Mouse (Mus musculus) lung, adult 2 months (tissue): ENCODE results near the gene Clk1. TPM values are rescaled to one million over a fixed set of nuclear protein-coding genes. Genes with fewer than 3 reads are reported as not detected.
"Not testable (repeated sequence)": the region's sequence is repeated elsewhere in the genome, so short reads cannot be mapped to it uniquely, and the experiment has no call there.

Experiments used
- DNase-seq: peaks from one replicate; pipeline ENCODE4 v3.0.0; 2022
- H3K4me1 ChIP-seq: fragments of 200-500 bp; 2 replicates; pipeline ENCODE4 v1.6.1; 2011; ENCODE audit warnings: low read length; ENCODE audit not compliant: control insufficient read depth, insufficient read depth
- H3K4me3 ChIP-seq: fragments of 200-500 bp; replicated peaks from 2 replicates; pipeline ENCODE3; 2011; ENCODE audit warnings: low read depth, mild to moderate bottlenecking, control low read depth, low read length; ENCODE audit errors: extremely low read depth
- CTCF ChIP-seq: fragments of 200-500 bp; IDR thresholded peaks from 2 replicates; pipeline ENCODE4 v1.5.1; 2011; ENCODE audit warnings: mild to moderate bottlenecking, low read length, control low read depth; ENCODE audit not compliant: insufficient read depth
- POLR2A ChIP-seq: fragments of 200-500 bp; IDR thresholded peaks from 2 replicates; pipeline ENCODE4 v1.6.1; 2011; ENCODE audit warnings: low read depth, mild to moderate bottlenecking, control low read depth, low read length, borderline replicate concordance; ENCODE audit errors: extremely low read depth
- WGBS: fragments of 180-500 bp; shearing (Covaris S2); methylation state at CpG from one replicate; pipeline ENCODE4 v1.1.7; 2018; 5-methylcytosine and 5-hydroxymethylcytosine counted together
- polyA plus RNA-seq: library from polyadenylated mRNA; depleted of rRNA; stranded (reverse); fragments of >200 nt; gene quantifications from 2 replicates; pipeline ENCODE4 v1.2.3, GENCODE M21; 2012

Clk1 gene
- polyA plus RNA-seq, 1 experiment = 89.9 TPM

GRCm38 (mm10) chr1:58392268-58392651, 31.6 kb downstream of the Clk1 start:
- peaks cover 4% of the 10 kb centered on the region for H3K4me1 ChIP-seq
- DNase-seq = no peak
- H3K4me3 ChIP-seq = peak overlapping the region; percentile 91
- WGBS = under 1% methylated on average over 15 of the region's 16 CpGs
- no peak for TF ChIP-seq POLR2A
- TF ChIP-seq CTCF = no peak

DNA sequence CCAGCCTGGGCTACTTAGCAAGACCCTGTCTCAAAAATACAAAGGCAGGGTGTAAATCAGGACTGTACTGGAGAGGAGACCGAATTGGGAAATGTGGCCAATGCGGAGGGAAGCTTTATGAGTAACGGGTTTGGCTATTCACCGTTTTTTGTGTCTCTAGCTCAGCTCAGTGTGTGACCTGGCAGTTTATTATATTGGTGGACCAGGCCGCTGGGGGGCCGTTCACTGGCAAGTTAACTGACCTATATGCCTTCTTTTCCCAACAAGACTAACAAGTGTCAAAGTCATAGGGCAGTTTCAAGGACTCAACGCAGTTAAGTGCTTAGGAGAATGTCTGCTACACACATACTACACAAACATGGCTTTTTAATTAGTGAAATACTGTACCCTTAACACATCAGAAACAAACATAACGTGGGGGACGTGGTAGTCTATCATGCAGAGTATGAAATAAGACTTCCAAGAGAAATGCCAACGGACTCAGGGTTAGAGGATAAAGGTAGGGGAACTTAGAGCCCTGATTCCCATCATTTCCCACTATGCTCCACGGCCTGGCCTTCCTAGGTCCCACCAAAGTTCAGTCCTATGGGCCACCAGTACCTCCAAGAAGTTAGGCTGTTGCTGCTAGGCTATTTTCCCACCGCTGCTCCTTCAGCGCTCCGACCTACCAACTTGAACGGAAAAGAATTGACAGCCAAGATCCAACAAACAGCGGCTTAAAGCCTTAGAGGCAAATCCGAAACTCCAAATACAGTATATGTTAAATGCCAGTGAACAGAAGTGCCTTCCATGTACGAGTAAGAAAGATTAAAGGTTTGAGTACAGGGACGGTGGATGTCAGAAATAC, 32.2 kb downstream of the Clk1 start:
- DNase-seq = no peak
- H3K4me1 ChIP-seq = peaks cover 4% of the 10 kb centered on the region
- H3K4me3 ChIP-seq = peak overlapping the region; percentile 91
- WGBS = 39% methylated on average over 19 of the region's 19 CpGs
- TF ChIP-seq POLR2A = no peak
- no peak for TF ChIP-seq CTCF

- no peak for TF ChIP-seq POLR2A
- no peak for TF ChIP-seq CTCF
- no peak overlapping the region for H3K4me3 ChIP-seq
- H3K4me1 ChIP-seq = no peaks in the 10 kb centered on the region
- WGBS = 55% methylated on average over 5 of the region's 5 CpGs
- no peak for DNase-seq
Measured at GRCm38 (mm10) chr1:58382586-58383281, 41.1 kb downstream of the Clk1 start.

- Histone ChIP-seq H3K4me1 (no peaks in the 10 kb centered on the region), H3K4me3 (no peak overlapping the region)
- DNase-seq = no peak
- 76% methylated on average over 3 of the region's 3 CpGs for WGBS
- no peak for TF ChIP-seq CTCF
- no peak for TF ChIP-seq POLR2A
Measured at GRCm38 (mm10) chr1:58375574-58376147, 48.2 kb downstream of the Clk1 start.

DNA sequence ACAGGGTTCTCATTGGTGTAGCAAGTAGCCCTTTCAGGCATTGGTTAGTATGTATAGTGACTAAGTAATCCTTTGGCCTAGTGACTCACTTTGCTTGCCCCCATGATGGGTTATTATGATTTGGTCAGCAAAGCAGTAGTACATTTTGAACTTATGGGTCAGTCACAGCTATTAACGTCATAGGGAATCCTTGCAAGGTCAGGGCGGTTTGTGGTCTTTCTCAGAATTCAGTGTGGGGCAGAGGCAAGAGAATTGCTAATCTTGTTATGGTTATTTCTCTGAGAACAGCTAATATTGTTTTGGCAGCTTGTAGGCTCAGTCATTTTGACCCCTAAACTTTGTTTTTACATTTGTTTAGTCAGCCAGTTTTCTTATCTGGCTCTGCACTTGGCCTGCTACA, 49.6 kb downstream of the Clk1 start:
- H3K4me1 ChIP-seq, H3K4me3 ChIP-seq, DNase-seq: not testable (repeated sequence)
- WGBS = 79% methylated on average over 2 of the region's 2 CpGs

DNA sequence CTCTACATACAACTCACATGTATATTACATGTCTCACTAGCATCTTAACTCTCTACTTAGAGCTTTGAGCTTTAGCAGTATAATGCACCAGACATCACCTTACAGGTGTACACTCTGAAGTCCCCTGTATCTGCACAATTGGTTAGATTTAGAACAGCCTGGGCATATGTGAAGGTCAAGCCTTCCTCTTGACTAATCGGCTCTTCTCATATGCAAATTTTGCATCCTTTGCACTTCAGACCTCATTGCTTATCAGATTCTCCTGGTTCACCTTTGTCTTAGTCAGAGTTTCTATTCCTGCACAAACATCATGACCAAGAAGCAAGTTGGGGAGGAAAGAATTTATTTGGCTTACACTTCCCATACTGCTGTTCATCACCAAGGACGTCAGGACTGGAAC, 54.1 kb downstream of the Clk1 start:
- no peak overlapping the region for H3K4me3 ChIP-seq
- WGBS = 76% methylated on average over 2 of the region's 2 CpGs
- no peak for DNase-seq
- TF ChIP-seq CTCF = no peak
- no peak for TF ChIP-seq POLR2A
- H3K4me1 ChIP-seq = no peaks in the 10 kb centered on the region

GRCm38 (mm10) chr1:58366737-58367471, 57.0 kb downstream of the Clk1 start:
- Histone ChIP-seq H3K4me1 (no peaks in the 10 kb centered on the region), H3K4me3 (no peak overlapping the region)
- TF ChIP-seq POLR2A = no peak
- no peak for TF ChIP-seq CTCF
- 75% methylated on average over 12 of the region's 12 CpGs for WGBS
- DNase-seq = no peak

DNA sequence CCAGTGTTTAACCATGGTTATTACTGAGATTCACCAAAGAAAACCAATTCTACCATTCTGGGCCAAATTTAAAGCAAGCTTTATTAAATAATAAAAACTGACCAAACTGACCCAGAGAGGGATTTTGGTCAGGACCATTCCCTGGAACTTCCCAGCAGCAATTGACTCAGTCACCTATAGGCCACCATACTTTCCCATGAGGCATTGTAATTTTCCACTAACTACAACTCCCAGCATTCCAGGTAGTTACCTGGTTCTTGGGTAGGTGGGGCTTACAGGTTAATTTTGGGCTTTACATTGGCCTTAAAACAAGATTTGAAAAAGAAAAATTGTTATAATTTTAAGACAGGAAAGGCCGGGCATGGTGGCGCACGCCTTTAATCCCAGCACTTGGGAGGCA, 58.0 kb downstream of the Clk1 start:
- no peak for DNase-seq
- TF ChIP-seq CTCF = no peak
- no peak for TF ChIP-seq POLR2A
- Histone ChIP-seq H3K4me3 (no peak overlapping the region), H3K4me1 (no peaks in the 10 kb centered on the region)
- 96% methylated on average over 3 of the region's 3 CpGs for WGBS

GRCm38 (mm10) chr1:58364551-58364950, 59.3 kb downstream of the Clk1 start:
- no peak for DNase-seq
- TF ChIP-seq CTCF (no peak), POLR2A (no peak)
- Histone ChIP-seq H3K4me1 (no peaks in the 10 kb centered on the region), H3K4me3 (no peak overlapping the region)
- WGBS = 94% methylated on average over 12 of the region's 12 CpGs
